Mouse (Mus musculus) adipocyte (in vitro differentiated cells): ENCODE measurements around the gene Clec5a.
"Not testable (repeated sequence)": the region's sequence is repeated elsewhere in the genome, so short reads cannot be mapped to it uniquely, and the experiment has no call there.

ENCODE experiments used
- DNase-seq: peaks from one replicate; pipeline ENCODE4 v3.0.0-alpha.2; 2016; ENCODE audit warnings: low spot score

The Clec5a gene

GRCm38 (mm10) chr6:40585645-40586044 is at the start of gene Clec5a:
Clec5a (minus strand) TSS chr6:40585821.
- DNase-seq, result no peak

GRCm38 (mm10) chr6:40634640-40635071 is 49.0 kb upstream of the Clec5a start:
- no peak for DNase-seq

- no peak for DNase-seq
Measured at GRCm38 (mm10) chr6:40628406-40629000, 42.9 kb upstream of the Clec5a start, which contains the start of gene Mgam. Mgam (plus strand) TSS chr6:40628831.

- DNase-seq, result no peak
Measured at GRCm38 (mm10) chr6:40626111-40626510, 40.5 kb upstream of the Clec5a start.

- peak; percentile 82 for DNase-seq
Measured at GRCm38 (mm10) chr6:40617965-40618364, 32.3 kb upstream of the Clec5a start.

GRCm38 (mm10) chr6:40613260-40613852 is 27.7 kb upstream of the Clec5a start, which contains the start of gene Tas2r138:
Tas2r138 (minus strand) TSS chr6:40613310.
- no peak for DNase-seq

GRCm38 (mm10) chr6:40610244-40610643 is 24.6 kb upstream of the Clec5a start:
- no peak for DNase-seq

GRCm38 (mm10) chr6:40607431-40607830 is 21.8 kb upstream of the Clec5a start:
- peak; percentile 58 for DNase-seq

GRCm38 (mm10) chr6:40598546-40598945 is 12.9 kb upstream of the Clec5a start:
- DNase-seq, result not testable (repeated sequence)

- no peak for DNase-seq
Measured at GRCm38 (mm10) chr6:40594804-40595550, 9.4 kb upstream of the Clec5a start.

- DNase-seq, result no peak
Measured at GRCm38 (mm10) chr6:40588346-40588745, 2.7 kb upstream of the Clec5a start.

GRCm38 (mm10) chr6:40584336-40584735 is 1.3 kb downstream of the Clec5a start:
- DNase-seq, result no peak

GRCm38 (mm10) chr6:40576305-40576704 is 9.3 kb downstream of the Clec5a start:
- DNase-seq, result no peak

GRCm38 (mm10) chr6:40573618-40574017 is 12.0 kb downstream of the Clec5a start:
- no peak for DNase-seq

- DNase-seq, result no peak
Measured at GRCm38 (mm10) chr6:40569187-40569586, 16.4 kb downstream of the Clec5a start, which contains the start of gene Olfr460. Olfr460 (plus strand) TSS chr6:40569487.

- no peak for DNase-seq
Measured at GRCm38 (mm10) chr6:40554950-40555349, 30.7 kb downstream of the Clec5a start, which contains the start of gene Olfr461. Olfr461 (minus strand) TSS chr6:40555050.

GRCm38 (mm10) chr6:40544690-40545089 is 40.9 kb downstream of the Clec5a start:
- DNase-seq, result no peak
